Mouse (Mus musculus) midbrain, embryonic 14.5 days (tissue): ENCODE data around the gene Ift81. TPM values are rescaled to one million over a fixed set of nuclear protein-coding genes. Genes with fewer than 3 reads are reported as not detected.

Experiments used
- ATAC-seq: fragments of 200-750 bp; cut with Nextera tagmentation; 2 replicates; pipeline ENCODE4 v1.8.0; 2017; ENCODE audit warnings: moderate number of reproducible peaks, moderate library complexity; ENCODE audit not compliant: low FRiP score, low TSS enrichment
- DNase-seq: peaks from one replicate; pipeline ENCODE4 v3.0.0-alpha.2; 2015
- H3K27ac ChIP-seq: fragments of 300-500 bp; sonication (generic); replicated peaks from 2 replicates; pipeline ENCODE4 v1.5.1; 2014; ENCODE audit warnings: mild to moderate bottlenecking, low read depth, low read length, moderate library complexity
- H3K27me3 ChIP-seq: fragments of 300-500 bp; sonication (generic); 2 replicates; pipeline ENCODE4 v1.6.1; 2014; ENCODE audit warnings: low read length, control low read depth, mixed read lengths; ENCODE audit not compliant: control insufficient read depth, insufficient read depth
- H3K36me3 ChIP-seq: fragments of 300-500 bp; sonication (generic); 2 replicates; pipeline ENCODE4 v1.6.1; 2014; ENCODE audit warnings: low read length, control low read depth; ENCODE audit not compliant: control insufficient read depth, insufficient read depth
- H3K4me1 ChIP-seq: fragments of 300-500 bp; sonication (generic); 2 replicates; pipeline ENCODE4 v1.6.1; 2014; ENCODE audit warnings: mild to moderate bottlenecking, antibody characterized with exemption, low read length, control low read depth; ENCODE audit not compliant: control insufficient read depth, insufficient read depth
- H3K4me2 ChIP-seq: fragments of 300-500 bp; sonication (generic); 2 replicates; pipeline ENCODE4 v1.6.1; 2014; ENCODE audit warnings: mild to moderate bottlenecking, low read length, moderate library complexity
- H3K4me3 ChIP-seq: fragments of 300-500 bp; sonication (generic); replicated peaks from 2 replicates; pipeline ENCODE4 v1.5.1; 2014; ENCODE audit warnings: low read depth, low read length
- H3K9ac ChIP-seq: fragments of 300-500 bp; sonication (generic); replicated peaks from 2 replicates; pipeline ENCODE4 v1.6.1; 2014; ENCODE audit warnings: mild to moderate bottlenecking, low read length, moderate library complexity
- H3K9me3 ChIP-seq: fragments of 300-500 bp; sonication (generic); 2 replicates; pipeline ENCODE4 v1.6.1; 2016; ENCODE audit warnings: low read length, control low read depth, mixed read lengths; ENCODE audit not compliant: control insufficient read depth
- WGBS: fragments of 180-500 bp; shearing (Covaris S2); extraction: QIAGEN DNeasy Blood & Tissue Kit; methylation state at CpG from one replicate; pipeline ENCODE4 v1.1.7; 2014; 5-methylcytosine and 5-hydroxymethylcytosine counted together
- polyA plus RNA-seq: library from polyadenylated mRNA; unstranded; fragments of >200 nt; fragmentation: Nextera tagmentation; extraction: Ambion mirVana; gene quantifications from 2 replicates; pipeline ENCODE4 v1.2.1, GENCODE M21; 2014

Ift81 gene
- polyA plus RNA-seq, 1 experiment from 2014 or later = 64.4 TPM

- no peaks in the 10 kb centered on the region for H3K36me3 ChIP-seq
- no peak for ATAC-seq
- 0 out of 2 replicates have a peak, but pooled peaks cover 3% of the 10 kb centered on the region for H3K9me3 ChIP-seq
- peak overlapping the region; percentile 99 for H3K27ac ChIP-seq
- no peaks in the 10 kb centered on the region for H3K27me3 ChIP-seq
- H3K4me3 ChIP-seq = peak overlapping the region; percentile 97
- H3K4me1 ChIP-seq = peaks cover 30% of the 10 kb centered on the region
- peak; percentile 11 for DNase-seq
- peak overlapping the region; percentile 78 for H3K4me2 ChIP-seq
- 32% methylated on average over 15 of the region's 15 CpGs for WGBS
- peak overlapping the region; percentile 82 for H3K9ac ChIP-seq
Observed at GRCm38 (mm10) chr5:122503015-122503759, 111.1 kb downstream of the Ift81 start.

GRCm38 (mm10) chr5:122502077-122502941 is 112.0 kb downstream of the Ift81 start, which contains the start of gene Atp2a2:
TSS of gene Atp2a2 (minus strand) at chr5:122502225.
- H3K27ac ChIP-seq = peak within 1 kb of the TSS; percentile 99
- H3K9me3 ChIP-seq = 0 out of 2 replicates have a peak, but pooled peaks cover 3% of the 10 kb centered on the region
- peak within 1 kb of the TSS; percentile 98 for H3K9ac ChIP-seq
- H3K4me3 ChIP-seq = peak within 1 kb of the TSS; percentile 97
- H3K36me3 ChIP-seq = peaks cover 4% of the 10 kb centered on the region; the same call in 1 of the 2 replicates
- ATAC-seq = peak; percentile 93
- H3K4me1 ChIP-seq = peaks cover 36% of the 10 kb centered on the region
- peak within 1 kb of the TSS; percentile 78 for H3K4me2 ChIP-seq
- H3K27me3 ChIP-seq = no peaks in the 10 kb centered on the region
- WGBS = under 1% methylated on average over 86 of the region's 113 CpGs
- peak; percentile 98 for DNase-seq

- ATAC-seq (peak; percentile 18), DNase-seq (peak; percentile 72)
- under 1% methylated on average over 113 of the region's 113 CpGs for WGBS
- Histone ChIP-seq H3K4me2 (peak overlapping the region; percentile 56), H3K4me1 (peaks cover 43% of the 10 kb centered on the region), H3K27me3 (no peaks in the 10 kb centered on the region), H3K27ac (peak overlapping the region; percentile 99), H3K4me3 (peak overlapping the region; percentile 97), H3K9me3 (0 out of 2 replicates have a peak, but pooled peaks cover under 1% of the 10 kb centered on the region), H3K36me3 (peaks cover 13% of the 10 kb centered on the region), H3K9ac (peak overlapping the region; percentile 98)
Observed at GRCm38 (mm10) chr5:122501101-122502076, 112.9 kb downstream of the Ift81 start.

GRCm38 (mm10) chr5:122500563-122500962 is 113.8 kb downstream of the Ift81 start:
- H3K27me3 ChIP-seq = no peaks in the 10 kb centered on the region
- peak overlapping the region; percentile 97 for H3K4me3 ChIP-seq
- peak overlapping the region; percentile 98 for H3K9ac ChIP-seq
- H3K36me3 ChIP-seq = peaks cover 18% of the 10 kb centered on the region
- H3K9me3 ChIP-seq = no peaks in the 10 kb centered on the region
- no peak overlapping the region for H3K27ac ChIP-seq
- peak overlapping the region; percentile 56 for H3K4me2 ChIP-seq
- DNase-seq (no peak), ATAC-seq (no peak)
- 38% methylated on average over 5 of the region's 5 CpGs for WGBS
- peaks cover 43% of the 10 kb centered on the region for H3K4me1 ChIP-seq

Other genes with a start within 250 kb of the Ift81 start
- gene Gpn3, start 242.6 kb downstream of the Ift81 start, polyA plus RNA-seq = 43.1 and 43.9 TPM in 2 replicates
- gene Fam216a, start 242.2 kb downstream of the Ift81 start, polyA plus RNA-seq = 155 and 164 TPM in 2 replicates
- gene Arpc3, start 222.6 kb downstream of the Ift81 start, polyA plus RNA-seq = 62.1 and 196 TPM in 2 replicates
- 27.5 and 39.6 TPM in 2 replicates for gene Anapc7, start 192.8 kb downstream of the Ift81 start, polyA plus RNA-seq
- gene Atp2a2, start 112.3 kb downstream of the Ift81 start, polyA plus RNA-seq = 46.5 and 59.3 TPM in 2 replicates
- 3.2 and 3.9 TPM in 2 replicates for gene P2rx7, start 29.4 kb upstream of the Ift81 start, polyA plus RNA-seq
- 10.7 and 13.6 TPM in 2 replicates for gene P2rx4, start 93.0 kb upstream of the Ift81 start, polyA plus RNA-seq
- 46.0 and 51.7 TPM in 2 replicates for gene Camkk2, start 164.9 kb upstream of the Ift81 start, polyA plus RNA-seq
- 445 and 535 TPM in 2 replicates for gene Anapc5, start 206.8 kb upstream of the Ift81 start, polyA plus RNA-seq
- gene Rnf34, start 235.5 kb upstream of the Ift81 start, polyA plus RNA-seq = 41.2 and 62.7 TPM in 2 replicates